Mouse (Mus musculus): ENCODE measurements around the gene Adad2.

Adad2 gene

DNA sequence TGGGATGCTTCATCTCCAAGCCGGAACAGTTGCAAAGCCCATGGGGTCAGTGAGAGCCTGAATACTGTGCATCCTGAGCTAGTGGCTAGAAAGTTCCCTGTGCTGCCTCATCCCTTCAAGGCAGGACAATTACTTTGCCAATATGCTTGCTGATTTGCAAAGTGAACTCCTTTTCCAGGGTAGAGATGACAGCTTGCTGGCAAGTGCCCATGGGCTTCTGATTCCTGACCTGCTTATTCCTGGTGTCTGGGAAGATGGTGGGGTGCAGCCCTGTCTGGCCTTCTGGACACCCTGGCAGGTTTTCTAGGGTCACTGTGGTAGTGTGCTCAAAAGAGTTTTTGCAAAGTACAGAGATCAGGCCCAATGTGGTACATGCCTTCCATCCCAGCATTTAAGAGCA is 30.4 kb downstream of the Adad2 start:
- DNase-seq (ENCODE audit: low spot score), result no peak

DNA sequence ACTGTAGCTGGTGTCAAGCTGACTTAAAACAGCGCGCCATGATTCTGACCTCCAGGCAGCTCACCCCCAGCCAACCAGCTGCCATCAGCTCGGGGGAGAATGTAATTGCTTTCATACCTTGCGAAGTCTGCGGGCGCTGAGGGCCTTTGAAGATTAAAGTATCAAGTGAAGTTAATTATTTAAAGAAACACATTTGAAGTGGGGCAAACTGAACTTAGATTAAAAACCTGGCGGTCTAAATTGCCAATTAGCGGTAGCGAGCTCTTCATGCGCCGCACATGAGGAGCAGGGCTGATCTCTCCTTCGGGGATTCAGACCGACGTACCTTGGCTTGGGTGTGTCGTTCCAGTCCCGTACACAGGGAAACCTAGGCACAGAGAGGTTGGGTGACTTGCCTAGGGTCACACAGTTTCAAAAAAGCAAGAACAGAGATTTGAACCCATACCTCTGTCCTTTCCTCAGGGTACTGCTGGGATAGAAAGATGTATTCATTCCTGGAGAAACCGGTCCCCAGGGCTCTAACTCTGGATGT is 31.9 kb downstream of the Adad2 start:
- no peak for DNase-seq (ENCODE audit: low spot score)

DNA sequence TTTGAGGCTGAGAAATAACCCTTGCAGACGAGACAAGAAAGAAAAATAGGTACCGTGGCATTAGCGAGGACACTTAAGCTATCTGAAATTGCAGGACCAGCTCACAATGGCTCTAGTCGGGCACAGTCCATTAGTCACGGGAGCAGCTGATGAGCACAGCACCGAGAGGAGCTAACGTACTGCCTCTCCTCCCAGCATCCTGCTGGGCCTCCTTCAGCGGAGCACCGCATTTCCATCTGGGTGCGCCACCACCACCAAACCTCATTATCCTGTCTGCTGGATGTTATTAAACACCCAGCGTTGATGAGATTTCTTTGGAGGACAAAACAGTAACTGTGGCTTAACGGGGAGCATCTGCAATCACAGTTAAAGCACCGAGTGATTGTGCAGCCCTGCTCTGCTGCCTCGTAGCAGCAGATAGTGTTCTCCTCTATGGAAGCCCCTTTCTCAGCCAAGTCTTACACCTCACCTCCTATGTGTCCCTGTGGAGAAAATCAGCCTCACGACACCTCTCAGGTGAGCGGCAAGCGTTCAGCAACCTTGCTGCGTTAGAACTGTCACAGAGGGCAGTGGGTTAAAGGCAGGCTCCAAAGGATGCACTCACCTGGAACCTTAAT is 32.5 kb downstream of the Adad2 start:
- DNase-seq (ENCODE audit: low spot score), result no peak

DNA sequence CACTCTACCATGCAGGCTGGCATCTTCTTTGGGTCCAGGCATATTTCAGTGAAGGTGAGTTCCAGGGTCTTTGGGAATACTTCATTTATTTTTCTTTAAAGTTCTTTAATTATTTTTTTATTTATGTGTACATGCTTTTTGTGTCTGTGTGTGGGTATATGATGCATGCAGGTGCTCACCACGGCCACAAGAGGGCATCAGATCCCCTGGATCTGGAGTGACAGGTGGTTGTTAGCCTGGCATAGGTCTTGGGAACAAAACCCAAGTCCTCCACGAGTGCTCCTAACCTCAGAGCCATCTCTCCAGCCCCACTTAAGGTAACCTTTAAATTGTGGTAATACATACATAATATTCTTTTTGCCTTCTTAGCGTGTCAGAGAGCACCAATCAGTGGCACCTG is 33.6 kb downstream of the Adad2 start:
- DNase-seq (ENCODE audit: low spot score), result no peak

DNA sequence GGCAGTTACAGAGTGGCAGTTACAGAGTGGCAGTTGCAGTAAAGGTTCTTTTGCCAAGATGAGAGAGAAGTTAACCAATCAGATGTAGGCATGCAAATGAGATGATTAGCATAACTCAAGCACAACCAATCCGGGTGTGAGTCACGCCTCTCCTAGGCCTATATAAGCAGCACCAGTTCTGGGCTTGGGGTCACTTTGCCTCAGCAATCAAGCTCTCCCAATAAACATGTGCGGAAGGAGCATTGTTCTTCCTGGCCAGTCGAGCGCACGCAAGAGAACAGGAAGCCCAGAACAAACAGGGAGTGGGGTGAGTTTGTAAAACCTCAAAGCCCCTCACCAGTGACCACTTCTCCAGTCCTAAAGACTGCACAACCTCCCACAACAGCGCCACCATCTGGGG is 34.3 kb downstream of the Adad2 start:
- no peak for DNase-seq (ENCODE audit: low spot score)

DNA sequence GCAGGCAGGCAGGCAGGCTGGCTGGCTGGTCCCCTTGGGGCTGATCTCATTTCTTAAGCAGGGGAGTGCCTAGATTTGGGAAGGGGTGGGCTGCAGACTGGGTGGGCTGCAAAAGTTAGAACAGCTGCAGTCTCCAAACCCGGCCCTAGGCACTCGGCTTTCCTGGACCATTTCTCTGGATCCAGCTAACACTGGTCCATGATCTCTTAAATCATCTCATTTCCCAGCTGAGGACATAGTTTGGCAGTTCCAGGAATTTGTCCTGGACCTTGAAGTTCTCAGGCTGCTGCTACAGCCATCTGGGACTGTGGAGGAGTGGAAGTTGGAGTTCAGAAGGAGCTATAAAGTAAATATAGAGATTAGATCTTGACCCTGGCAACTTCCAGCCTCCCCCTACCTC is 38.8 kb downstream of the Adad2 start:
- no peak for DNase-seq (ENCODE audit: low spot score)

DNA sequence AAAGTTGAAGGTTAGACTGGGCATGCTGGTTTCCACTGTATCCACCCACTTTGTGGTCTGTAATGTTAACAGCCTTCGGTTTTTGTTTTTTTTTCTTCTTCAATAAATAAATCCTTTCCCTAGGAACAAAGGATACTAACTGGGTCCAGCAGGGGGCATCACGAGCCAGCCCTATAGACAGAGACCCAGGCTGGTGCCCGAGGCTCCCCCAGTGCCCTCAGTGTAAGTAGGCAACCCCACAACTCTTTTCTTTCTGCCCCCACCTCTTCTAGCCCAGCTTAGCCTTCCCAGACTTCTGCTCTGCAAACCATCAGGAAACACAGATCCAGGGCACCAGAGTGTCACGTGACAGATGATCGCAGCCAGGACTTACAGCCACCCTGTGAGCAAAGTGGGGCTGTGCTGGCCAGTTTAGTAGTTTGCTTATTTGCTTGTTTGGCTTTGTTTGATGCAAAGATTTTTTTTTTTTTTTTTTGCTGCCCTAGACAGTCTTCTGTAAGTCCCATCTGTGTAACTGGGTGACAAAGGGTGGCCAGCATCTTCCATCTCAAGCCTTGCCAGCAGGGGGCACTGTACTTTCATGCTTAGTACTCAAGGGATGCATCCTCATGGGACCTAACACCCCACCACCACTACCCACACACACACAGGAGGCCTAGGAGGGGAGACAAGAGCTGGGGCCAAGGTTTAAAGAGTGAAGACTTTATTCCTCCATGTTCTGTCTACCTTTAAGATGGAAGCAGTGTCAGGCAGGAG is 44.3 kb downstream of the Adad2 start:
- DNase-seq (ENCODE audit: low spot score), result peak; percentile 55

DNA sequence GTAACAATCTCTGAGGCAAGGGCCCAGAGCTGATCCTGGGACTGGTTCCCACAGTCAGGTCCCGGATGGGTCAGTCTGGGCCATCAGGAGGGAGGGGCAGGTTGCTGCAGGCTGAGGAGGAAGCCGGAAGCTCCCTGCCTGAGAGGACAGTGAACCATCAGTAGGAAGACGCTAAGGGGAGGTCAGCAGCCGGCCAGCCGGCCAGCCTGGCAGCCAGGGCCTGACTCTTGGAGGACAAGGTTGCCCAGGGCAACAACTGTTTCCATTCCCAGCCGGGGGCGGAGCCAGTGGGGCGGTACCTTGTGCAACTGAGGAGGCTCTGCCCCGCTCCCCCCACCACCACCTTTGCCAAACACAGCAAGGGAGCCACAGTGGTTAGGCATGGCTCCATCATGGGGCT is 48.5 kb downstream of the Adad2 start:
- peak; percentile 90 for DNase-seq (ENCODE audit: low spot score)

DNA sequence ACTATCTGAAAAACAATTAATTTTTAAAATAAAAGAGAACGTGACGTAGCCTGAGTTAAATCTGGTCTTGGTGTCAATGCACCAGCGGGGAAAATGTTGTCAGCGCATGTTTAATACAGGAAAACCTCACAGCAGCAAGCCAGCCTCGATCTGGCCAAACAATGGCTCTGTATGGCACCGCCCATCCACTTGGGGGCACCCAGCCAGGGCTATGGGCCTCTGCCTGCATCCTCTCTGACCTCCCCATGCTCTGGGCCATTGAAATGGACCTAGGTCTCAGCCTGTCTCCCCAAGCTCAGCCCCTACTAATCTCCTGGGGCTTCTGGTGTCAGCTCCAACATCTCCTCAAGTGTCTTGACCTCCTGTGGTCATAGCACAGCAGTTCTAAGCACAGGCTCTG is 49.3 kb downstream of the Adad2 start:
- no peak for DNase-seq (ENCODE audit: low spot score)

DNA sequence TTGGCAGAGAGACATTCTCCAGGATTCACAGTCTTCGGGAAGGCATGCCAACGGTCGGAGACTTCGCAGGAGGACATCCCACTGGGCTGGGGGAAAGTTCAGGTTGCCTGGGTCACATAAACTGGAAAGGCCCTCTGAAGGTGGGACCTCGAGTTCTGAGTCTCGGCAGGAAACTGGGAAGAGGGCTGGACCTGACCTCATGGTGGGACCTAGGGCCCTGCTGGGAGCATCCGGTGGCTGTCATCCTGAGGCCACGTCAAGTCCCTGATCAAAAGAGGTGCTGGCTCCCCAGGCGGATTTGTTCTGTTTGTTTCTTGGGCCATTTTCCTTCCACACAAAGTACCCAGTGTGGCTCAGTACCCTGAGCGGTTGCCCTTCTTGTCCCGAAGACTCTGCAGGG is 50.9 kb downstream of the Adad2 start:
- no peak for DNase-seq (ENCODE audit: low spot score)

DNA sequence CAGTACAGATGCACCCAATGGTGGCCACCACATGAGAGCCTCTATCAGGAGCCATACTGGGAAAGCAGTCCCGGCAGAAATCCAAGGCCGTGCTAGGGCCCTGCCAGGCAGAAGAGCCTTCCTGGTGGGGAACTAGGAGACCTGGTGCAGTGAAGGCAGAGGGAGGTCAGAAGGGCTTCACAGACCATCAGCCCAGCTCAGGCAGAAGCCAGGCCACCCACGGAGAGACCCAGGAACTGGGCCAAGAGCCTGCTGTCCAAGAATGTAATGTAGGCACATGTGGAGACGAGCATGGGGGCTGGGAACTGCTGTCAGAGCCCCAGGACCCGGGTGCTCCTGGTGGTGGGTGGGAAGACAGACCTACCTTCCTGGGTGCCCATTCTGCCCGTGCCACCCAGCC is 52.7 kb downstream of the Adad2 start:
- DNase-seq (ENCODE audit: low spot score), result no peak
